Mouse (Mus musculus): ENCODE results near the gene Fgfr2. TPM values are rescaled to one million over a fixed set of nuclear protein-coding genes. Genes with fewer than 3 reads are reported as not detected.

Gene Fgfr2
- polyA plus RNA-seq, 1 experiment = 0.17 TPM

DNA sequence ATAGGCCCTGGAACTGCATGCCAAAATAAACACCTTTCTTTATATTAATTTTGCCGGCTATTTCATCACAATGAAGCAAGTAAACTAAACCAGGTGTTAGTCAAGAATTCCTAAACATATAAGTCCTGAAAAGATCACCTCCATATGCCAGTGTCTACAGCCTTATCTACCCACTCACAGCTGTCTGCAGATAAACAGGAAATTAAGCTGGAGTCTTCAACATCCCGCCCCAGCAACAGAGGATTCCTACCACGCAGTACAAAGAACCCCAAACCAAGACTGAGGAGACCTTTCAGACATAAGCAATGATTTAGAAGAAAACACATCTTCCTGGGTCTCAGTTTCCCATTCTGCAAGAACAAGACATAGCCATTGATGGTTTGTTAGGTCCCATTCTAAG is 235.1 kb downstream of the Fgfr2 start:
- Histone ChIP-seq H3K27me3 (ENCODE audit: control insufficient read depth, insufficient read depth, insufficient read length) (no peaks in the 10 kb centered on the region), H3K36me3 (ENCODE audit: control insufficient read depth, insufficient read depth) (peaks cover 12% of the 10 kb centered on the region), H3ac (ENCODE audit: control insufficient read depth, insufficient read length) (no peak overlapping the region), H3K4me3 (no peak overlapping the region), H3K79me2 (ENCODE audit: control insufficient read depth, insufficient read depth) (no peaks in the 10 kb centered on the region), H3K4me2 (ENCODE audit: low read depth) (no peak overlapping the region)
- TF ChIP-seq REST (IDR thresholded peaks at IDR 0.05; ENCODE audit: insufficient read depth, insufficient read length) = no peak
- no peak for TF ChIP-seq MYOD1 (IDR thresholded peaks at IDR 0.05; ENCODE audit: control insufficient read depth in 1 of 3, insufficient read length in 2 of 3, low read depth in 2 of 3)
- TF ChIP-seq MYOG (IDR thresholded peaks at IDR 0.05; ENCODE audit: control insufficient read depth in 1 of 3, insufficient read depth in 1 of 3, insufficient read length in 2 of 3, low read depth in 2 of 3) = no peak
- no peak for TF ChIP-seq SRF (IDR thresholded peaks at IDR 0.05; ENCODE audit: control insufficient read depth, insufficient read length, low read depth)
- TF ChIP-seq CEBPB (IDR thresholded peaks at IDR 0.05; ENCODE audit: insufficient read depth, poor library complexity, severe bottlenecking) = no peak
- no peak for TF ChIP-seq TCF3 (IDR thresholded peaks at IDR 0.05; ENCODE audit: insufficient read length, low read depth)
- no peak for TF ChIP-seq POLR2AphosphoS2 (IDR thresholded peaks at IDR 0.05; ENCODE audit: insufficient read length, low read depth)
- TF ChIP-seq TCF12 (IDR thresholded peaks at IDR 0.05; ENCODE audit: insufficient read depth, poor library complexity, severe bottlenecking) = no peak
- no peak for TF ChIP-seq USF1 (IDR thresholded peaks at IDR 0.05; ENCODE audit: low read depth)
- TF ChIP-seq E2F4 (IDR thresholded peaks at IDR 0.05; ENCODE audit: insufficient read depth) = no peak
- no peak for TF ChIP-seq POLR2A (IDR thresholded peaks at IDR 0.05; ENCODE audit: insufficient read length, low read depth)
- no peak for TF ChIP-seq MAX (IDR thresholded peaks at IDR 0.05; ENCODE audit: low read depth)

DNA sequence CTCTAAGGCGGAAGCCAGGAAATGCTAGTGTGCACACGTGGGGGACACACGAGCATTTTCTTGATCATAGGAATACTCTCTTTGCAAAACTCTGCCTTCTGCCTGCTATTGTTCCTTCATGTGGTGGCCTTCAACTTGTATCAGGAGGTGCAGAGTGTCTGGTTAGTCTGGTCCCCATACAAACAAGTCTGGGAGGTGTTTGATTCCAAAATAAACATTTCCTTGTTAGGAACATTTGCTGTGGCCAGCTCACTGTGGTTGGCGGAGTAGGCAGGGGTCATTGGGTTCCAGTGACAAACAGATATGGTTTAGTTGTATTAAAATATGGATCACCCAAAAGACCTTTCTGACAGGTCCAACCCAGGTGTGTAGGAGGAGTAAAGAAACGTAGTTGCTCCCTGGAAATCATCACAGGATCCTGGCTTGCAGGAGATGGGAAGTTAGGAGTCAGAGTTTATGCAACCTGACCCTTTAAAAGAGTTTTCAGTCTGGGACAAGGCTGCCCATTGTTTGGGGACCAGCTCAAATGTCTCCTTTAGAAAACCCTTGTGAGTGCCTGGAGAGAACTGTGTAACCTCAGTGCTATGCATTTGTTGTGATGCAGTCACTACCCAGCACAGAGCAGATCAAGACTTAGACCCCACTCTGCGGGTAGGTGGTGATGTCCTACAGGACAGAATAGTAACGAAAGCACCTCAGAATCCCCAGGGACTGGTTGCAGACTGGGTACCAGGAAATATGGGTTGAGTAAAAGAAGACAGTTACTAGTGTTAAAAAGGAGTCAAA is 235.9 kb downstream of the Fgfr2 start:
- no peak overlapping the region for H3K4me3 ChIP-seq

DNA sequence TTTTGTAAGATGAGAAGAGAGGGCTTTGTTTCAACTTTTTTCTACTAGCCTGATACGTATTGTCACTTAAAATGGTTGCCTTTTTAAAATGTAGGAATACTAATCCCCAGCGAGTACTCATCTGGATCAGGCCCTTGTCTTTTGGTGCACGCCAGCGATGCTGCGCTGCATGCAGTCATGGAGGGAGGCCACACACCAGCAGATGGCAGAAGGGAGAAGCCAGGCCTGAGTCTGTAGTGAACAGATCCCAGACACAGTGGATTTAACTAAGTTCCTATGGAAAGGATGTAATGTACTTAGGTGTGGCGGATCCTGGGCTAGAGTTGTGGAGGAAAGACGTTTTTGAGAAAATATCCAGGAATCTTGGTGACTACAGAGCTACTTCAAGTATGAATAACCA is 239.1 kb downstream of the Fgfr2 start:
- Histone ChIP-seq H3K4me3 (no peak overlapping the region), H3ac (ENCODE audit: control insufficient read depth, insufficient read length) (no peak overlapping the region), H3K36me3 (ENCODE audit: control insufficient read depth, insufficient read depth) (peaks cover 26% of the 10 kb centered on the region), H3K4me2 (ENCODE audit: low read depth) (no peak overlapping the region), H3K79me2 (ENCODE audit: control insufficient read depth, insufficient read depth) (no peaks in the 10 kb centered on the region), H3K27me3 (ENCODE audit: control insufficient read depth, insufficient read depth, insufficient read length) (no peaks in the 10 kb centered on the region)
- TF ChIP-seq SRF (IDR thresholded peaks at IDR 0.05; ENCODE audit: control insufficient read depth, insufficient read length, low read depth) (no peak), MAX (IDR thresholded peaks at IDR 0.05; ENCODE audit: low read depth) (no peak), POLR2AphosphoS2 (IDR thresholded peaks at IDR 0.05; ENCODE audit: insufficient read length, low read depth) (no peak), TCF12 (IDR thresholded peaks at IDR 0.05; ENCODE audit: insufficient read depth, poor library complexity, severe bottlenecking) (no peak), CEBPB (IDR thresholded peaks at IDR 0.05; ENCODE audit: insufficient read depth, poor library complexity, severe bottlenecking) (no peak), USF1 (IDR thresholded peaks at IDR 0.05; ENCODE audit: low read depth) (no peak), MYOG (IDR thresholded peaks at IDR 0.05; ENCODE audit: control insufficient read depth in 1 of 3, insufficient read depth in 1 of 3, insufficient read length in 2 of 3, low read depth in 2 of 3) (no peak), TCF3 (IDR thresholded peaks at IDR 0.05; ENCODE audit: insufficient read length, low read depth) (no peak), E2F4 (IDR thresholded peaks at IDR 0.05; ENCODE audit: insufficient read depth) (no peak), MYOD1 (IDR thresholded peaks at IDR 0.05; ENCODE audit: control insufficient read depth in 1 of 3, insufficient read length in 2 of 3, low read depth in 2 of 3) (no peak)

More for the DNA sequence above, 235.9 kb downstream of the Fgfr2 start:
- Histone ChIP-seq H3K36me3 (ENCODE audit: control insufficient read depth, insufficient read depth) (peaks cover 16% of the 10 kb centered on the region), H3K4me2 (ENCODE audit: low read depth) (no peak overlapping the region), H3K27me3 (ENCODE audit: control insufficient read depth, insufficient read depth, insufficient read length) (no peaks in the 10 kb centered on the region), H3ac (ENCODE audit: control insufficient read depth, insufficient read length) (no peak overlapping the region), H3K79me2 (ENCODE audit: control insufficient read depth, insufficient read depth) (no peaks in the 10 kb centered on the region)
- TF ChIP-seq MAX (IDR thresholded peaks at IDR 0.05; ENCODE audit: low read depth) (no peak), CEBPB (IDR thresholded peaks at IDR 0.05; ENCODE audit: insufficient read depth, poor library complexity, severe bottlenecking) (no peak), POLR2AphosphoS2 (IDR thresholded peaks at IDR 0.05; ENCODE audit: insufficient read length, low read depth) (no peak), TCF3 (IDR thresholded peaks at IDR 0.05; ENCODE audit: insufficient read length, low read depth) (no peak), TCF12 (IDR thresholded peaks at IDR 0.05; ENCODE audit: insufficient read depth, poor library complexity, severe bottlenecking) (no peak), MYOD1 (IDR thresholded peaks at IDR 0.05; ENCODE audit: control insufficient read depth in 1 of 3, insufficient read length in 2 of 3, low read depth in 2 of 3) (no peak), MYOG (IDR thresholded peaks at IDR 0.05; ENCODE audit: control insufficient read depth in 1 of 3, insufficient read depth in 1 of 3, insufficient read length in 2 of 3, low read depth in 2 of 3) (no peak), SRF (IDR thresholded peaks at IDR 0.05; ENCODE audit: control insufficient read depth, insufficient read length, low read depth) (no peak), REST (IDR thresholded peaks at IDR 0.05; ENCODE audit: insufficient read depth, insufficient read length) (no peak), POLR2A (IDR thresholded peaks at IDR 0.05; ENCODE audit: insufficient read length, low read depth) (no peak), USF1 (IDR thresholded peaks at IDR 0.05; ENCODE audit: low read depth) (no peak), E2F4 (IDR thresholded peaks at IDR 0.05; ENCODE audit: insufficient read depth) (no peak)

DNA sequence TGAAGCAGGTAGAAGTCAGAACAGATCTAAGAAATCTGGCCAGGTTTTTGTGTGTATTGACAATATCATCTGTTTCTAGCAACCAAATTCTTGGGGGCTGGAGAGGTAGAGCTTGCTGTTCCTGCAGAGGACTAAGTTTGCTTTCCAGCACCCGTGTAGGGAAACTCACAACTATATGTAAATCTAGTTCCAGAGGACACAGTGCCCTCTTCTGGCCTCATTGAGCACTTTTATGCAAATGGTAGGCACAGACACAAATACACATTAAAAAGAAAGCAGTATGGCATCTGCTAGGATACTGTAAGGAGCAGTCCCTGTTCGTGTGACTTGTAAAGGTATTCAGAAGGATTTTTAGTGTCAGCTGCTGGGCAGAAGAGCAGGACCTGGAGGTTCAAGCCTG is 240.8 kb downstream of the Fgfr2 start:
- no peaks in the 10 kb centered on the region for H3K79me2 ChIP-seq (ENCODE audit: control insufficient read depth, insufficient read depth)
- no peak for TF ChIP-seq E2F4 (IDR thresholded peaks at IDR 0.05; ENCODE audit: insufficient read depth)
- H3K36me3 ChIP-seq (ENCODE audit: control insufficient read depth, insufficient read depth) = peaks cover 41% of the 10 kb centered on the region
- H3K4me2 ChIP-seq (ENCODE audit: low read depth) = no peak overlapping the region
- no peak overlapping the region for H3K4me3 ChIP-seq
- H3ac ChIP-seq (ENCODE audit: control insufficient read depth, insufficient read length) = no peak overlapping the region
- no peaks in the 10 kb centered on the region for H3K27me3 ChIP-seq (ENCODE audit: control insufficient read depth, insufficient read depth, insufficient read length)

DNA sequence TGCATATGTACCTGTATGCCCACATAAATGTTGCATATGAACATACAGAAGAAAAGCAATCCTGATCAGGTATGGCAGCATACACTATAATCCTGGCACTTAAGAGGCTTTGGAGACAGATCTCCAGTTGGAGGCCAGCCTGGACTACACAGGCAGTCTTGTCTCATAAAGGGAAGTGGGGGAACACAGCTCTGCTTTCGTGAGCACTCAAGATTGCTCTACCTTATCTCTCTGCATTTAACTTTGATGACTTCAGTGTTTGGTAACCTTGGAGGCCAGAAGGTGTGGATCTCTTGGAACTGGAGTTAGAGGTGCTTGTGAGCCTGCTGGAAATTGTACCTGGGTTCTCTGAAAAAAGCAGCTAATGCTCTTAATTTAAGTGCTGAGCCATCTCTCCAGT is 242.9 kb downstream of the Fgfr2 start:
- Histone ChIP-seq H3K4me2 (ENCODE audit: low read depth) (no peak overlapping the region), H3K4me3 (no peak overlapping the region), H3K79me2 (ENCODE audit: control insufficient read depth, insufficient read depth) (no peaks in the 10 kb centered on the region), H3ac (ENCODE audit: control insufficient read depth, insufficient read length) (no peak overlapping the region), H3K36me3 (ENCODE audit: control insufficient read depth, insufficient read depth) (peaks cover 51% of the 10 kb centered on the region), H3K27me3 (ENCODE audit: control insufficient read depth, insufficient read depth, insufficient read length) (no peaks in the 10 kb centered on the region)
- TF ChIP-seq E2F4 (IDR thresholded peaks at IDR 0.05; ENCODE audit: insufficient read depth) = no peak
- no peak for TF ChIP-seq TCF3 (IDR thresholded peaks at IDR 0.05; ENCODE audit: insufficient read length, low read depth)
- TF ChIP-seq POLR2A (IDR thresholded peaks at IDR 0.05; ENCODE audit: insufficient read length, low read depth) = no peak
- TF ChIP-seq MYOG (IDR thresholded peaks at IDR 0.05; ENCODE audit: control insufficient read depth in 1 of 3, insufficient read depth in 1 of 3, insufficient read length in 2 of 3, low read depth in 2 of 3) = no peak
- no peak for TF ChIP-seq SRF (IDR thresholded peaks at IDR 0.05; ENCODE audit: control insufficient read depth, insufficient read length, low read depth)
- no peak for TF ChIP-seq MAX (IDR thresholded peaks at IDR 0.05; ENCODE audit: low read depth)
- no peak for TF ChIP-seq MYOD1 (IDR thresholded peaks at IDR 0.05; ENCODE audit: control insufficient read depth in 1 of 3, insufficient read length in 2 of 3, low read depth in 2 of 3)
